Mouse (Mus musculus): ENCODE data around the gene Dlg2. TPM values are rescaled to one million over a fixed set of nuclear protein-coding genes. Genes with fewer than 3 reads are reported as not detected.
A peak's percentile ranks its signal among the peaks of the same experiment; 100 is the strongest.

The Dlg2 gene
- polyA plus RNA-seq, 1 experiment from 2014 or later: 28.3 TPM

DNA sequence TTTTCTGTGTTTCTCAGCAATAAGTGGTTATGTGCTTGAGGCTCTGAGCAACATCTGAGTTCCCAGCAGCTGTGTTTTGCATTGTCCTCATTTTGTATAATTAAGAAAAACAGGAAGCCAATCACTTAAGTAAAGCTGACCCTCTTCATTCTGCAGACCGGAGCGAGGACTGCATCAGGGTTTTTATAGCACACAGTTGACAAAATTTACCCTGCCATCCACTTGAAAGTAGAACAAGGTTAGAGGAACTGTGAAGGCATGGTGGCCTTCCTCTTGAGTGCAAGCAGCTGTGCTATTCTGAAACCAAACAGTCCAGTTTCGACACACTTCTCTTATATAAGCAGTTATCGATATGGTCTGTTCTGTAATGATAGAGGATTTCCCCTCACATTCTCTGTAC lies 947.3 kb downstream of the Dlg2 start:
- Histone ChIP-seq H3K36me3 (ENCODE audit: control insufficient read depth, insufficient read depth, low read length) (no peaks in the 10 kb centered on the region), H3K9ac (ENCODE audit: low read depth, low read length) (no peak overlapping the region), H3K4me3 (ENCODE audit: low read length) (no peak overlapping the region), H3K27me3 (replicated peaks; ENCODE audit: control insufficient read depth, insufficient read depth, low read length) (no peaks in the 10 kb centered on the region), H3K27ac (ENCODE audit: low read depth, low read length) (no peak overlapping the region), H3K4me2 (ENCODE audit: low read length) (no peak overlapping the region), H3K9me3 (ENCODE audit: control insufficient read depth, low read length) (no peaks in the 10 kb centered on the region), H3K4me1 (ENCODE audit: control insufficient read depth, insufficient read depth, low read depth, low read length) (no peaks in the 10 kb centered on the region)
- ATAC-seq: no peak
- WGBS: 84% methylated on average over 4 of the region's 4 CpGs

- Histone ChIP-seq H3K9me3 (ENCODE audit: control insufficient read depth, low read length) (no peaks in the 10 kb centered on the region), H3K27ac (ENCODE audit: low read depth, low read length) (no peak overlapping the region), H3K4me3 (ENCODE audit: low read length) (no peak overlapping the region), H3K4me1 (ENCODE audit: control insufficient read depth, insufficient read depth, low read depth, low read length) (no peaks in the 10 kb centered on the region), H3K4me2 (ENCODE audit: low read length) (no peak overlapping the region), H3K27me3 (replicated peaks; ENCODE audit: control insufficient read depth, insufficient read depth, low read length) (no peaks in the 10 kb centered on the region), H3K36me3 (ENCODE audit: control insufficient read depth, insufficient read depth, low read length) (no peaks in the 10 kb centered on the region), H3K9ac (ENCODE audit: low read depth, low read length) (no peak overlapping the region)
- ATAC-seq: no peak
- 67% methylated on average over 5 of the region's 5 CpGs for WGBS
These were observed 953.3 kb downstream of the Dlg2 start for GRCm38 (mm10) chr7:91429712-91430275.

GRCm38 (mm10) chr7:91431594-91432240 lies 955.2 kb downstream of the Dlg2 start:
- H3K4me2 ChIP-seq (ENCODE audit: low read length): peak overlapping the region; percentile 32

DNA sequence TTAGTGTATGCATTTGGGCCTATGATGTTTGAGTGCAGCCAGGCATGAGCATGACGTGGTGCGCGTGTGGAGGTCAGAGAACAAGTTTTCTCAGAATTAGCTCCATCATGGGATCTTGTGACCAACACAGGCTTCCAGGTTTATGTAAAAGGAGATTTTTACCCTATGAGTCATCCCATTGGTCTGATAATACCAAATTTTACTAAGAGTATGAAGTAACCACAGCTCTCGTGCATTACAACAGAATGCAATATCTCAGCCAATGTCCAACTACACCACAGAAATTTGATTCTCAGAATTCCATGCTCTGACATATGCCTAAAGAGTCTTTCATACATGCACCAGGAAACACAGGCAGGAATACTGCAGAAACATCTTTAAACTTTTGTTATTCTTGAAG lies 956.1 kb downstream of the Dlg2 start:
- no peak for ATAC-seq
- H3K27me3 ChIP-seq (replicated peaks; ENCODE audit: control insufficient read depth, insufficient read depth, low read length): no peaks in the 10 kb centered on the region
- no peaks in the 10 kb centered on the region for H3K4me1 ChIP-seq (ENCODE audit: control insufficient read depth, insufficient read depth, low read depth, low read length)
- H3K9me3 ChIP-seq (ENCODE audit: control insufficient read depth, low read length): no peaks in the 10 kb centered on the region
- no peak overlapping the region for H3K9ac ChIP-seq (ENCODE audit: low read depth, low read length)
- H3K27ac ChIP-seq (ENCODE audit: low read depth, low read length): no peak overlapping the region
- 93% methylated on average over 4 of the region's 4 CpGs for WGBS
- no peaks in the 10 kb centered on the region for H3K36me3 ChIP-seq (ENCODE audit: control insufficient read depth, insufficient read depth, low read length)
- no peak overlapping the region for H3K4me3 ChIP-seq (ENCODE audit: low read length)
- no peak overlapping the region for H3K4me2 ChIP-seq (ENCODE audit: low read length)

More at GRCm38 (mm10) chr7:91431594-91432240, 955.2 kb downstream of the Dlg2 start:
- no peaks in the 10 kb centered on the region for H3K27me3 ChIP-seq (replicated peaks; ENCODE audit: control insufficient read depth, insufficient read depth, low read length)
- H3K9me3 ChIP-seq (ENCODE audit: control insufficient read depth, low read length): no peaks in the 10 kb centered on the region
- no peaks in the 10 kb centered on the region for H3K4me1 ChIP-seq (ENCODE audit: control insufficient read depth, insufficient read depth, low read depth, low read length)
- H3K36me3 ChIP-seq (ENCODE audit: control insufficient read depth, insufficient read depth, low read length): no peaks in the 10 kb centered on the region
- 38% methylated on average over 11 of the region's 11 CpGs for WGBS
- H3K4me3 ChIP-seq (ENCODE audit: low read length): no peak overlapping the region
- H3K9ac ChIP-seq (ENCODE audit: low read depth, low read length): no peak overlapping the region
- ATAC-seq: peak; percentile 70; the same call in 1 of the 2 replicates
- no peak overlapping the region for H3K27ac ChIP-seq (ENCODE audit: low read depth, low read length)

DNA sequence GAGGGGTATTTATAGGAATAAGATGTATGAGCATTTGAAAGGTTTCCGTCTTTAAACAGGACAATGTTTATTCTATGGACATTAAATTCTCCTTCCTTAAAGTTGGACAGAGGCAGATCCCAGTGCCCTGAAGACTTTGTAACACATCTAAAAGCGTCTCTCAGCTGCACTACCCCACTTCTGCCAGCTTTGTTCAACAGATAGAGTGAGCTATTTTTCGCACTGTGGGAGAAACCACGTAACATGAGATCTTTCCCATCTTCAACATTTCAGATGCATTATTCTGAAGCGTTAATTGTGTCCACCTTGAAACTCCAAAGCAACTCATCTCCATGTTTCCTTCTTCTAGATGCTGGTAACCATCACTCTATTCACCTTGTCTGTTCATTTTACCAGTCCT lies 958.3 kb downstream of the Dlg2 start:
- H3K9me3 ChIP-seq (ENCODE audit: control insufficient read depth, low read length): no peaks in the 10 kb centered on the region
- H3K4me1 ChIP-seq (ENCODE audit: control insufficient read depth, insufficient read depth, low read depth, low read length): no peaks in the 10 kb centered on the region
- no peak overlapping the region for H3K4me2 ChIP-seq (ENCODE audit: low read length)
- no peak for ATAC-seq
- H3K27ac ChIP-seq (ENCODE audit: low read depth, low read length): no peak overlapping the region
- H3K36me3 ChIP-seq (ENCODE audit: control insufficient read depth, insufficient read depth, low read length): no peaks in the 10 kb centered on the region
- H3K27me3 ChIP-seq (replicated peaks; ENCODE audit: control insufficient read depth, insufficient read depth, low read length): no peaks in the 10 kb centered on the region
- 80% methylated on average over 5 of the region's 5 CpGs for WGBS
- H3K4me3 ChIP-seq (ENCODE audit: low read length): no peak overlapping the region
- H3K9ac ChIP-seq (ENCODE audit: low read depth, low read length): no peak overlapping the region

- Histone ChIP-seq H3K36me3 (ENCODE audit: control insufficient read depth, insufficient read depth, low read length) (no peaks in the 10 kb centered on the region), H3K9ac (ENCODE audit: low read depth, low read length) (no peak overlapping the region), H3K4me3 (ENCODE audit: low read length) (no peak overlapping the region), H3K27me3 (replicated peaks; ENCODE audit: control insufficient read depth, insufficient read depth, low read length) (no peaks in the 10 kb centered on the region), H3K4me1 (ENCODE audit: control insufficient read depth, insufficient read depth, low read depth, low read length) (peaks cover 5% of the 10 kb centered on the region), H3K9me3 (ENCODE audit: control insufficient read depth, low read length) (no peaks in the 10 kb centered on the region), H3K27ac (ENCODE audit: low read depth, low read length) (no peak overlapping the region), H3K4me2 (ENCODE audit: low read length) (no peak overlapping the region)
- ATAC-seq: no peak
- 87% methylated on average over 6 of the region's 6 CpGs for WGBS
These were observed 963.9 kb downstream of the Dlg2 start for GRCm38 (mm10) chr7:91440326-91440725.

DNA sequence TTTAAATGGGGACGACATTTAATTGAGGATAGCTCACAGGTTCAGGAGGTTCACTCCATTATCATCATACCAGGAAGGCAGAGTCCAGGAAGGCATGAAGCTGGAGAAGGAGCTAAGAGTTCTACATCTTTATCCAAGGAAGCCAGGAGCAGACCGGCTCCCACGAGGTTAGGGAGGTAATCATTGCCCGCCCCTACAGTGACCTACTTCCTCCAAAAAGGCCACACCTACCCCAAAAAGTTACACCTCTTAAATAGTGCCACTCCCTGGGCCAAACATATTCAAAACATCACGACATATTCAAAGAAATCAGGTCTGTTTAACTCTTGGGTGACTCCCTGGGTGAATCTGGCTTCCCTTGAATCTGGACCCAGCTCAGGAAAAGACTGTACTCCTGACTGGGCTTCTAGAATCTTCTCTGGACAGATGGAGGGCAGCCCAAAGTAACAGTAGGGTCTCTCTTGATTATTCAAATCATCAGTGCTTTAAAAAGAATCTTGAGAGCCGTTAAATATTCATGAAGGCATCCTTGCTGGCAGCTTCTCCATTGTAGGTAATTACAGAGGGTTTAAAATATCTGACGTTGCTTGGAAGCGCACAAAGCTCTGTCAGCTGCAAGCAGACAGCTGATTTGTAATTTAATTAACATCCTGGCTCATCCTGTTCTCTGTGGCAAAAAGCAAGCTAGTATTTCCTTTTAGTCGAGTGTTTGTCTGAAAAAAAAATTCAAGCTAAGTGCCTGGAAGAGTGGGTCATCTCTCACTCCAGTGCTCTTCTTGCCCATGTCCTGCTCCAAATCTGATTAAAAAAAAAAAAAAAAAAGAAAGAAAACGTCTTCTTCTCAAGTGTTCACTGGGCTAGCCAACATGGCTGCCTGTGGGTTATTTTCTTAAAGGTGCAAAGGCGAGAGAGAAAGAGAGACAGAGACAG lies 966.2 kb downstream of the Dlg2 start:
- peak overlapping the region; percentile 13 for H3K4me2 ChIP-seq (ENCODE audit: low read length)
- no peaks in the 10 kb centered on the region for H3K36me3 ChIP-seq (ENCODE audit: control insufficient read depth, insufficient read depth, low read length)
- no peak overlapping the region for H3K9ac ChIP-seq (ENCODE audit: low read depth, low read length)
- WGBS: 45% methylated on average over 11 of the region's 11 CpGs
- H3K9me3 ChIP-seq (ENCODE audit: control insufficient read depth, low read length): no peaks in the 10 kb centered on the region
- ATAC-seq: peak; percentile 80
- no peak overlapping the region for H3K4me3 ChIP-seq (ENCODE audit: low read length)
- H3K4me1 ChIP-seq (ENCODE audit: control insufficient read depth, insufficient read depth, low read depth, low read length): peaks cover 5% of the 10 kb centered on the region
- peak overlapping the region; percentile 60; the same call in 1 of the 2 replicates for H3K27ac ChIP-seq (ENCODE audit: low read depth, low read length)
- H3K27me3 ChIP-seq (replicated peaks; ENCODE audit: control insufficient read depth, insufficient read depth, low read length): no peaks in the 10 kb centered on the region

- peak overlapping the region; percentile 60; the same call in 1 of the 2 replicates for H3K27ac ChIP-seq (ENCODE audit: low read depth, low read length)
- no peak overlapping the region for H3K9ac ChIP-seq (ENCODE audit: low read depth, low read length)
- H3K9me3 ChIP-seq (ENCODE audit: control insufficient read depth, low read length): no peaks in the 10 kb centered on the region
- WGBS: 44% methylated on average over 5 of the region's 5 CpGs
- peak overlapping the region; percentile 13 for H3K4me2 ChIP-seq (ENCODE audit: low read length)
- no peak overlapping the region for H3K4me3 ChIP-seq (ENCODE audit: low read length)
- no peaks in the 10 kb centered on the region for H3K36me3 ChIP-seq (ENCODE audit: control insufficient read depth, insufficient read depth, low read length)
- ATAC-seq: no peak; the same call in 1 of the 2 replicates
- H3K4me1 ChIP-seq (ENCODE audit: control insufficient read depth, insufficient read depth, low read depth, low read length): peaks cover 5% of the 10 kb centered on the region
- H3K27me3 ChIP-seq (replicated peaks; ENCODE audit: control insufficient read depth, insufficient read depth, low read length): no peaks in the 10 kb centered on the region
These were observed 966.9 kb downstream of the Dlg2 start for GRCm38 (mm10) chr7:91443377-91443714.

GRCm38 (mm10) chr7:91443913-91444312 lies 967.4 kb downstream of the Dlg2 start:
- H3K36me3 ChIP-seq (ENCODE audit: control insufficient read depth, insufficient read depth, low read length): no peaks in the 10 kb centered on the region
- H3K4me3 ChIP-seq (ENCODE audit: low read length): no peak overlapping the region
- no peaks in the 10 kb centered on the region for H3K27me3 ChIP-seq (replicated peaks; ENCODE audit: control insufficient read depth, insufficient read depth, low read length)
- no peak overlapping the region for H3K4me2 ChIP-seq (ENCODE audit: low read length)
- peaks cover 5% of the 10 kb centered on the region for H3K4me1 ChIP-seq (ENCODE audit: control insufficient read depth, insufficient read depth, low read depth, low read length)
- no peak overlapping the region for H3K27ac ChIP-seq (ENCODE audit: low read depth, low read length)
- no peaks in the 10 kb centered on the region for H3K9me3 ChIP-seq (ENCODE audit: control insufficient read depth, low read length)
- no peak for ATAC-seq
- no peak overlapping the region for H3K9ac ChIP-seq (ENCODE audit: low read depth, low read length)
- WGBS: 83% methylated on average over 3 of the region's 3 CpGs
